Mouse (Mus musculus): ENCODE data around the gene Pds5a.

DNA sequence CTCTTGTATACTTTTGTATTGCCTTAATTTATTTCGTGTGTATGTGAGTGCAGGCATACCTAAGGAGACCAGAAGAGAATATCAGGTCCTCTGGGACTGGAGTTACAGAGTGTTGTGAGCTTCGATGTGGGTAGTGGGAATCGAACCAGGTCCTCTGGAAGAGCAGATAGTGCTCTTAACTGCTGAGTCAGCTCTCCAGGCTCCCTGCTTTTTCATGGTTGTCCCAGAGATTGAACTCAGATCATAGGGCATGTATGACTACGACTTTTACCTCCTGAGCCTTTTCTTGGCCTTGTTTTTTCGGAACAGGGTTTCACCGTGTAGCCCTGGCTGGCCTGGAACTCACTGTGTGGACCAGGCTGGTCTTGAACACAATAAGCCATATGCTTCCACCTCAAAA is 17.0 kb upstream of the Pds5a start:
- TF ChIP-seq POLR2A (IDR thresholded peaks at IDR 0.05; ENCODE audit: control insufficient read depth in 1 of 2, insufficient read depth in 1 of 2, low read depth in 1 of 2, low read length in 2 of 2, poor library complexity in 1 of 2) (no peak), MYC (IDR thresholded peaks at IDR 0.05; ENCODE audit: low read depth, low read length) (no peak), POLR2AphosphoS5 (IDR thresholded peaks at IDR 0.05; ENCODE audit: borderline replicate concordance, low read depth, low read length) (no peak), GATA1 (IDR thresholded peaks at IDR 0.05; ENCODE audit: low read depth, low read length) (no peak), CTCF (IDR thresholded peaks at IDR 0.05 in 2 of 3, conservative IDR thresholded peaks at IDR 0.05 in 1 of 3; ENCODE audit: control insufficient read depth in 1 of 3, insufficient read depth in 1 of 3, low read depth in 2 of 3, low read length in 3 of 3, poor library complexity in 1 of 3, severe bottlenecking in 1 of 3) (no peak), CHD1 (IDR thresholded peaks at IDR 0.05; ENCODE audit: low read depth, low read length) (no peak), ELF1 (IDR thresholded peaks at IDR 0.05; ENCODE audit: low read depth, low read length) (no peak), JUND (IDR thresholded peaks at IDR 0.05; ENCODE audit: low read depth, low read length) (no peak), CHD2 (IDR thresholded peaks at IDR 0.05; ENCODE audit: low read length) (no peak), POLR2AphosphoS2 (IDR thresholded peaks at IDR 0.05; ENCODE audit: low read length) (no peak), ZKSCAN1 (IDR thresholded peaks at IDR 0.05; ENCODE audit: low read depth, low read length) (no peak), NRF1 (IDR thresholded peaks at IDR 0.05; ENCODE audit: insufficient read depth, low read depth, low read length, poor library complexity, severe bottlenecking) (no peak), UBTF (IDR thresholded peaks at IDR 0.05; ENCODE audit: borderline replicate concordance, insufficient read depth, low read depth, low read length) (no peak)

Data from MEL (cell line).